In genomic region chr8:104251461-104251860, GRCm38 (mm10) we compare ENCODE assay signal across 1 mouse cellular context.
TF ChIP-seq lines count a peak whose summit lies in the region.

No protein-coding gene starts in this region.

TF ChIP-seq in MEL, 35 proteins besides CTCF, POLR2A, EP300 and RAD21:
- TF ChIP-seq SMC3 (IDR thresholded peaks at IDR 0.05; ENCODE audit: low read depth, low read length), result no peak
- TF ChIP-seq RCOR1 (IDR thresholded peaks at IDR 0.05; ENCODE audit: low read depth, low read length), result no peak
